Mouse (Mus musculus) cerebellum, adult 2 months (tissue): ENCODE measurements at regions not wholly inside any gene's neighbourhood (a gene's known extent, or its start where the extent isn't known, plus 50 kb on each side); places are given as distances from the start of the nearest gene placed in this dataset.

Experiments used
- DNase-seq, 2 experiments: peaks; one replicate each; pipeline ENCODE4 v3.0.0; 2021
- H3K27ac ChIP-seq: fragments of 200-500 bp; 2 replicates; pipeline ENCODE4 v1.5.1; 2012; ENCODE audit warnings: low read length, control low read depth, inconsistent platforms; ENCODE audit not compliant: insufficient read depth
- H3K27me3 ChIP-seq: fragments of 200-500 bp; 2 replicates; pipeline ENCODE4 v1.6.1; 2012; ENCODE audit warnings: inconsistent platforms, mild to moderate bottlenecking, low read length, moderate library complexity; ENCODE audit not compliant: control insufficient read depth, insufficient read depth
- H3K4me1 ChIP-seq: fragments of 200-500 bp; 2 replicates; pipeline ENCODE4 v1.6.1; 2011; ENCODE audit warnings: low read length; ENCODE audit not compliant: control insufficient read depth, insufficient read depth
- H3K4me3 ChIP-seq: fragments of 200-500 bp; replicated peaks from 2 replicates; pipeline ENCODE3; 2011; ENCODE audit warnings: mild to moderate bottlenecking, low read depth, low read length, control low read depth; ENCODE audit not compliant: insufficient read depth
- CTCF ChIP-seq: fragments of 200-500 bp; IDR thresholded peaks from 2 replicates; pipeline ENCODE4 v1.5.1; 2011; ENCODE audit warnings: low read depth, mild to moderate bottlenecking, control low read depth, low read length, moderate library complexity, borderline replicate concordance; ENCODE audit not compliant: insufficient read depth
- POLR2A ChIP-seq: fragments of 200-500 bp; IDR thresholded peaks from 2 replicates; pipeline ENCODE4 v1.6.1; 2011; ENCODE audit warnings: low read length, control low read depth, borderline replicate concordance; ENCODE audit not compliant: insufficient read depth
- WGBS: fragments of 180-500 bp; shearing (Covaris S2); methylation state at CpG from one replicate; pipeline ENCODE4 v1.1.7; 2018; 5-methylcytosine and 5-hydroxymethylcytosine counted together

- no peak overlapping the region for H3K27ac ChIP-seq
- no peaks in the 10 kb centered on the region for H3K27me3 ChIP-seq
- no peak overlapping the region for H3K4me3 ChIP-seq
- 22% methylated on average over 9 of the region's 9 CpGs for whole genome bisulfite sequencing
- TF ChIP-seq CTCF (no peak), POLR2A (no peak)
- DNase-seq, result no peak
- H3K4me1 ChIP-seq, result no peaks in the 10 kb centered on the region
Observed at GRCm38 (mm10) chr5:119251311-119252047, 419.0 kb upstream of the Tbx3 start.

GRCm38 (mm10) chr5:119257374-119258120, 412.9 kb upstream of the Tbx3 start:
- H3K27me3 ChIP-seq, result no peaks in the 10 kb centered on the region; the same call in 1 of the 2 replicates
- TF ChIP-seq CTCF, result no peak
- no peak for TF ChIP-seq POLR2A
- no peak for DNase-seq
- H3K27ac ChIP-seq, result no peak overlapping the region
- 23% methylated on average over 21 of the region's 21 CpGs for WGBS
- H3K4me1 ChIP-seq, result no peaks in the 10 kb centered on the region
- H3K4me3 ChIP-seq, result no peak overlapping the region

- Histone ChIP-seq H3K4me1 (no peaks in the 10 kb centered on the region), H3K27me3 (no peaks in the 10 kb centered on the region; the same call in 1 of the 2 replicates), H3K27ac (no peak overlapping the region), H3K4me3 (no peak overlapping the region)
- no peak for DNase-seq
- TF ChIP-seq CTCF, result no peak
- TF ChIP-seq POLR2A, result no peak
- WGBS, result 64% methylated on average over 5 of the region's 5 CpGs
Observed at GRCm38 (mm10) chr5:119258831-119259230, 411.6 kb upstream of the Tbx3 start.

- WGBS, result 9% methylated on average over 20 of the region's 20 CpGs
- Histone ChIP-seq H3K4me3 (no peak overlapping the region), H3K27ac (no peak overlapping the region), H3K27me3 (no peaks in the 10 kb centered on the region; the same call in 1 of the 2 replicates), H3K4me1 (no peaks in the 10 kb centered on the region)
- peak; percentile 43 to 72 for DNase-seq
- no peak for TF ChIP-seq CTCF
- no peak for TF ChIP-seq POLR2A
Observed at GRCm38 (mm10) chr5:119265149-119265890, 405.1 kb upstream of the Tbx3 start.

GRCm38 (mm10) chr5:119271234-119271852, 399.1 kb upstream of the Tbx3 start:
- DNase-seq, result no peak
- TF ChIP-seq POLR2A (no peak), CTCF (no peak)
- Histone ChIP-seq H3K4me3 (no peak overlapping the region), H3K4me1 (no peaks in the 10 kb centered on the region), H3K27ac (no peak overlapping the region), H3K27me3 (no peaks in the 10 kb centered on the region; the same call in 1 of the 2 replicates)
- 89% methylated on average over 26 of the region's 26 CpGs for WGBS

- TF ChIP-seq POLR2A (no peak), CTCF (no peak)
- Histone ChIP-seq H3K27ac (no peak overlapping the region), H3K4me1 (no peaks in the 10 kb centered on the region), H3K27me3 (no peaks in the 10 kb centered on the region; the same call in 1 of the 2 replicates), H3K4me3 (no peak overlapping the region)
- no peak for DNase-seq
- WGBS, result 84% methylated on average over 7 of the region's 7 CpGs
Observed at GRCm38 (mm10) chr5:119273203-119273602, 397.3 kb upstream of the Tbx3 start.

- TF ChIP-seq POLR2A (no peak), CTCF (no peak)
- no peaks in the 10 kb centered on the region; the same call in 1 of the 2 replicates for H3K27me3 ChIP-seq
- no peak overlapping the region for H3K27ac ChIP-seq
- DNase-seq, result no peak
- H3K4me3 ChIP-seq, result no peak overlapping the region
- H3K4me1 ChIP-seq, result no peaks in the 10 kb centered on the region
- 90% methylated on average over 3 of the region's 3 CpGs for WGBS
Observed at GRCm38 (mm10) chr5:119273615-119274014, 396.9 kb upstream of the Tbx3 start.
